Mouse (Mus musculus): ENCODE data around the gene Nol11. TPM values are rescaled to one million over a fixed set of nuclear protein-coding genes. Genes with fewer than 3 reads are reported as not detected.
"Not testable (repeated sequence)": the region's sequence is repeated elsewhere in the genome, so short reads cannot be mapped to it uniquely, and the experiment has no call there.

The Nol11 gene
- polyA plus RNA-seq, 1 experiment from 2014 or later, result 54.4 TPM

DNA sequence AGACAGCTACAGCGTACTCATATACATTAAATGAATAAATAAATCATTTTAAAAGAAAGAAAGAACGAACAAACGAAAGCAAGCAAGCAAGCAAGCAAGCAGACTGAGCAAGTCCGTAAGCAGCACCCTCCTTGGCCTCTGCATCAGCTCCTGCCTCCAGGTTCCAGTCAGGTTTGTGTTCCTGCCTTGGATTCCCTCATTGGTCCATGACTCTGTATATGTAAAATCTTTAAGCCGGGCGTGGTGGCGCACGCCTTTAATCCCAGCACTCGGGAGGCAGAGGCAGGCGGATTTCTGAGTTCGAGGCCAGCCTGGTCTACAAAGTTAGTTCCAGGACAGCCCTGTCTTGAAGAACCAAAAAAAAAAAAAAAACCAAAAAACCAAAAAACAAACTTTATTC, 45.2 kb downstream of the Nol11 start:
- not testable (repeated sequence) for DNase-seq (ENCODE audit: low spot score); H3K27ac ChIP-seq (ENCODE audit: low read depth); H3K9me3 ChIP-seq (ENCODE audit: control insufficient read depth, low read length); H3K27me3 ChIP-seq (replicated peaks; ENCODE audit: control insufficient read depth, insufficient read depth, low read length); H3K4me2 ChIP-seq (ENCODE audit: low read length); ATAC-seq (replicated peaks; ENCODE audit: low FRiP score, low TSS enrichment, low read depth); H3K36me3 ChIP-seq (ENCODE audit: control insufficient read depth, insufficient read depth, low read length); H3K4me3 ChIP-seq (ENCODE audit: low read depth, low read length); H3K4me1 ChIP-seq (replicated peaks; ENCODE audit: control insufficient read depth, insufficient read depth, low read length); H3K9ac ChIP-seq (ENCODE audit: low read length)
- WGBS, result 94% methylated on average over 11 of the region's 11 CpGs

DNA sequence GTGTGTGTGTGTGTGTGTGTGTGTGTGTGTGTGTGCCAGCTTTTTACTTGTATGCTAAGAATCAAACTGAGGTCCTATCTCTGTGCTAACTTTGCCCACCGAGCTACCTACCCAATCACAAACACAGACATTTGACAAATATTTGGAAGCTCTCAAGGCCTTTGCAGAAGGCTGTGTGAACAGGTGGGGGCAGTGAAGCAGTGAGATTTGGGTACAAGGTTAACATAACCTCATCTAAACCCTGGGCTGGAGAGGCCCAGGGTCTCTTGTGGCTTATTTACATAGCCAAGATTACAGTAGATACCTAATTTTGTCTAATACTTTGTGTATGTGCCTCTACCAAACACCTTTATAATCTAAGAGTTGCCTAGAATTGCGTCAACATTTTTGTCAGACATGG, 46.8 kb downstream of the Nol11 start:
- WGBS, result 75% methylated on average over 2 of the region's 2 CpGs
- H3K27ac ChIP-seq (ENCODE audit: low read depth), result no peak overlapping the region
- no peak for ATAC-seq (replicated peaks; ENCODE audit: low FRiP score, low TSS enrichment, low read depth)

DNA sequence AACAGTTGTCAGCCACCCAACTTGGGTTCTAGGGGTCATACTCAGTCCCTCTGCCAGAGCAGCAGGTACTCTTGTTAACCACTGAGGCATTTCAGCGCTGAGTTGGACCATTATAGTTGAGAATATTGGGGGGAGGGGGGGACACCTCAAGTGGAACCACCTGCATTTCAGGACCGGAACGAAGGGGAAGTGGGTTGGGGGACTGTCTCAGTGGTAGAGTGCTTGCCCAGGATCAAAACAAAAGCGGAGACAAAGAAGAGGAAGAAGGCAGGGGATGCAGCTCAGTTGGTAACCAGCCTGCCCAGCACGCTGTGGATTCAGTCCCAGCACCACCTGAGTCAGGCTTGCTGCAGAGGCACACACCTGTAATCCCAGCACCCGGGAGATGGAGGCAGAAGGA, 48.4 kb downstream of the Nol11 start:
- no peak overlapping the region for H3K4me3 ChIP-seq (ENCODE audit: low read depth, low read length)
- H3K4me2 ChIP-seq (ENCODE audit: low read length), result no peak overlapping the region
- H3K9me3 ChIP-seq (ENCODE audit: control insufficient read depth, low read length), result no peaks in the 10 kb centered on the region
- ATAC-seq (replicated peaks; ENCODE audit: low FRiP score, low TSS enrichment, low read depth), result no peak
- DNase-seq (ENCODE audit: low spot score), result no peak
- 37% methylated on average over 6 of the region's 6 CpGs for WGBS
- no peaks in the 10 kb centered on the region for H3K4me1 ChIP-seq (replicated peaks; ENCODE audit: control insufficient read depth, insufficient read depth, low read length)
- no peaks in the 10 kb centered on the region for H3K36me3 ChIP-seq (ENCODE audit: control insufficient read depth, insufficient read depth, low read length)
- H3K9ac ChIP-seq (ENCODE audit: low read length), result no peak overlapping the region
- no peaks in the 10 kb centered on the region for H3K27me3 ChIP-seq (replicated peaks; ENCODE audit: control insufficient read depth, insufficient read depth, low read length)
- H3K27ac ChIP-seq (ENCODE audit: low read depth), result no peak overlapping the region

More for the DNA sequence above, 46.8 kb downstream of the Nol11 start:
- H3K9me3 ChIP-seq (ENCODE audit: control insufficient read depth, low read length), result no peaks in the 10 kb centered on the region
- H3K27me3 ChIP-seq (replicated peaks; ENCODE audit: control insufficient read depth, insufficient read depth, low read length), result no peaks in the 10 kb centered on the region
- no peak overlapping the region for H3K4me3 ChIP-seq (ENCODE audit: low read depth, low read length)
- H3K36me3 ChIP-seq (ENCODE audit: control insufficient read depth, insufficient read depth, low read length), result no peaks in the 10 kb centered on the region
- H3K9ac ChIP-seq (ENCODE audit: low read length), result no peak overlapping the region
- no peak for DNase-seq (ENCODE audit: low spot score)
- H3K4me2 ChIP-seq (ENCODE audit: low read length), result no peak overlapping the region
- H3K4me1 ChIP-seq (replicated peaks; ENCODE audit: control insufficient read depth, insufficient read depth, low read length), result no peaks in the 10 kb centered on the region

DNA sequence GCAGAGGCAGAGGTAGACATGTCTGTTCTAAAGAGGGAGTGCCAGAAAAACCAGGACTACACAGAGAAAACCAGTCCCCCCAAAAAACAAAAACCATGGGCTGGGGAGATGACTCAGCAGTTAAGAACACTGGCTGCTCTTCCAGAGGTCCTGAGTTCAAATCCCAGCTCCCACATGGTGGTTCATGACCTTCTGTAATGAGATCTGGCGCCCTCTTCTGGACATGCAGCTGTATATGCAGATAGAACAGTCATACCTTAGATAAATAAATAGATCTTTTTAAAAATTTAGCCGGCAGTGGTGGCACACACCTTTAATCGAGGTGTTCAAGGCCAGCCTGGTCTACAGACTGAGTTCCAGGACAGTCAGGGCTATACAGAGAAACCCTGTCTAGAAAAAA, 50.5 kb downstream of the Nol11 start:
- Histone ChIP-seq H3K4me1 (replicated peaks; ENCODE audit: control insufficient read depth, insufficient read depth, low read length) (no peaks in the 10 kb centered on the region), H3K9me3 (ENCODE audit: control insufficient read depth, low read length) (no peaks in the 10 kb centered on the region), H3K27ac (ENCODE audit: low read depth) (no peak overlapping the region), H3K27me3 (replicated peaks; ENCODE audit: control insufficient read depth, insufficient read depth, low read length) (no peaks in the 10 kb centered on the region), H3K4me2 (ENCODE audit: low read length) (no peak overlapping the region), H3K9ac (ENCODE audit: low read length) (no peak overlapping the region), H3K36me3 (ENCODE audit: control insufficient read depth, insufficient read depth, low read length) (no peaks in the 10 kb centered on the region), H3K4me3 (ENCODE audit: low read depth, low read length) (no peak overlapping the region)
- WGBS, result 84% methylated on average over 3 of the region's 3 CpGs
- DNase-seq (ENCODE audit: low spot score), result no peak
- no peak for ATAC-seq (replicated peaks; ENCODE audit: low FRiP score, low TSS enrichment, low read depth)

DNA sequence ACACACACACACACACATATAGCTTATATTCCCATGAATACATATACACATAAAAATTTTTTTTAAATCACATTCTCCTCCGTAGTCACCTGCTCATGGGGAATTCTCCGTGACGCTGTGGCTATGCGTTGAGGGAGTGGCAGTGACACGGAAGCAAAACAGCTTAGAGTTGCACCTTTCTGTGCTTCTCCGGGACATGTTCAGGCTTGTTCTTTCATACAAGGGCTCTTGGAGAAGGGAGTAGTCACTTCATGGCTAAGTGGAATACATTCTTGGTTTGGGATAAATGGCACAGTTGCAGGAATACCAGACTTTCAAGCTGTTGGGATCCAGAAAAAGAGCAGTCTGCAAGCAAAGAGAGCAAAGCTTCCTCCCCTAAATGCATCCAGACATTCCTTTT, 51.6 kb downstream of the Nol11 start:
- DNase-seq (ENCODE audit: low spot score) (no peak), ATAC-seq (replicated peaks; ENCODE audit: low FRiP score, low TSS enrichment, low read depth) (no peak)
- H3K9ac ChIP-seq (ENCODE audit: low read length), result no peak overlapping the region
- 96% methylated on average over 6 of the region's 6 CpGs for WGBS
- no peaks in the 10 kb centered on the region for H3K4me1 ChIP-seq (replicated peaks; ENCODE audit: control insufficient read depth, insufficient read depth, low read length)
- H3K4me3 ChIP-seq (ENCODE audit: low read depth, low read length), result no peak overlapping the region
- no peak overlapping the region for H3K4me2 ChIP-seq (ENCODE audit: low read length)
- H3K27ac ChIP-seq (ENCODE audit: low read depth), result no peak overlapping the region
- no peaks in the 10 kb centered on the region for H3K27me3 ChIP-seq (replicated peaks; ENCODE audit: control insufficient read depth, insufficient read depth, low read length)
- no peaks in the 10 kb centered on the region for H3K9me3 ChIP-seq (ENCODE audit: control insufficient read depth, low read length)
- H3K36me3 ChIP-seq (ENCODE audit: control insufficient read depth, insufficient read depth, low read length), result no peaks in the 10 kb centered on the region

DNA sequence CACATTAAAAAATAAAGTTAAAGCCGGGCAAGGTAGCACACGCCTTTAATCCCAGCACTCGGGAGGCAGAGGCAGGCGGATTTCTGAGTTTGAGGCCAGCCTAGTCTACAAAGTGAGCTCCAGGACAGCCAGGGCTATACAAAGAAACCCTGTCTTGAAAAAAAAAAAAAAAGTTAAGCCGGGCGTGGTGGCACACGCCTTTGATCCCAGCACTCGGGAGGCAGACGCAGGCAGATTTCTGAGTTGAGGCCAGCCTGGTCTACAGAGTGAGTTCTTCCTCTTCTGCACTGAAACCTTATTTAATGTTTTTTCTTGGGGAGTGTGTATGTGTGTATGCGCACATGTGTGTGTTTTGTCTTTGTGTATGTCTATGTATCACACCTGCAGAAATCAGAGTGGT, 52.7 kb downstream of the Nol11 start:
- not testable (repeated sequence) for ATAC-seq (replicated peaks; ENCODE audit: low FRiP score, low TSS enrichment, low read depth); H3K4me1 ChIP-seq (replicated peaks; ENCODE audit: control insufficient read depth, insufficient read depth, low read length); H3K4me2 ChIP-seq (ENCODE audit: low read length); DNase-seq (ENCODE audit: low spot score); H3K9me3 ChIP-seq (ENCODE audit: control insufficient read depth, low read length); H3K27me3 ChIP-seq (replicated peaks; ENCODE audit: control insufficient read depth, insufficient read depth, low read length); H3K36me3 ChIP-seq (ENCODE audit: control insufficient read depth, insufficient read depth, low read length); H3K4me3 ChIP-seq (ENCODE audit: low read depth, low read length); H3K27ac ChIP-seq (ENCODE audit: low read depth); H3K9ac ChIP-seq (ENCODE audit: low read length)
- 95% methylated on average over 10 of the region's 10 CpGs for WGBS

DNA sequence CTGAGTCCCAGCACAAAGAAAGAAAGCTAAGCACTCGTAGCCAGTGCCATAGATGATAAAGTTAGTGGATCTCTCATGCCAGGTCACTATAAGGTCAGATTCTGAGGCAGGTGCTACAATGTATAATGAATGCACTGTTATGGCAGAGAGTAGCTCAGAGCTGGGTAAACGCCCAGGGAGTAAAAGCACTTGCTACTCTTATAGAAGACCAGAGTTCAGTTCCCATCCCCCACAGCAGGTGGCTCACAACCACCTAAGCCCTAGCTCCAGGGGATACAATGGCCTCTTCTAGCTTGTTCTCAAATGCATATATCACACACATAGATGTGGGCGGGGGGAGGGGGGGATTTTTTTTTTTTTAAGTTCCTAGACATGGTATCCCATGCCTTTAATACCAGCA, 53.4 kb downstream of the Nol11 start:
- DNase-seq (ENCODE audit: low spot score), result no peak
- WGBS, result 50% methylated on average over 3 of the region's 3 CpGs
- Histone ChIP-seq H3K36me3 (ENCODE audit: control insufficient read depth, insufficient read depth, low read length) (no peaks in the 10 kb centered on the region), H3K9me3 (ENCODE audit: control insufficient read depth, low read length) (no peaks in the 10 kb centered on the region), H3K4me3 (ENCODE audit: low read depth, low read length) (no peak overlapping the region), H3K4me2 (ENCODE audit: low read length) (no peak overlapping the region), H3K4me1 (replicated peaks; ENCODE audit: control insufficient read depth, insufficient read depth, low read length) (no peaks in the 10 kb centered on the region), H3K27me3 (replicated peaks; ENCODE audit: control insufficient read depth, insufficient read depth, low read length) (no peaks in the 10 kb centered on the region), H3K27ac (ENCODE audit: low read depth) (no peak overlapping the region), H3K9ac (ENCODE audit: low read length) (no peak overlapping the region)
- ATAC-seq (replicated peaks; ENCODE audit: low FRiP score, low TSS enrichment, low read depth), result no peak

DNA sequence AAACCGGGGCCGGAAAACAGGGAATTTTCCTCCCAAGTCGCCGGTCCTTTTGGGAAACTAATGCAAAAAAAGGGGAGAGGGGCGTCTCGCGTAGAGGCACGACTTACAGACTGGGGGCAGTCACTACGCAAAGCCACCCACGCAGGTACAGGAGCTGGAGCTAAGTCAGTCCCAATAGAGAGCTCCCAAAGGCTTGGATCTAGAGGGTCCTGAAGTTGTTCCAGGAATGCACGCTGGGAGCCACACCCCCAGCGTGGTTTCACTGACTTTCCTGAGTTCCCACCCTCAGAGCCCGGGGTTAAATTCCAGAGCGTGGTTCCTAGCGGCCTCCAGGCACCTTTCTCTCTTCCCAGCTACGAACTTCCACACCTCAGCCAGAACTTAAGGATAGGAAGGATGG, 56.8 kb downstream of the Nol11 start:
- Histone ChIP-seq H3K27ac (ENCODE audit: low read depth) (peak overlapping the region; percentile 8; the same call in 1 of the 2 replicates), H3K27me3 (replicated peaks; ENCODE audit: control insufficient read depth, insufficient read depth, low read length) (no peaks in the 10 kb centered on the region), H3K9ac (ENCODE audit: low read length) (peak overlapping the region; percentile 94), H3K9me3 (ENCODE audit: control insufficient read depth, low read length) (no peaks in the 10 kb centered on the region), H3K4me1 (replicated peaks; ENCODE audit: control insufficient read depth, insufficient read depth, low read length) (peaks cover 6% of the 10 kb centered on the region; the same call in 1 of the 2 replicates), H3K4me2 (ENCODE audit: low read length) (peak overlapping the region; percentile 54), H3K36me3 (ENCODE audit: control insufficient read depth, insufficient read depth, low read length) (no peaks in the 10 kb centered on the region), H3K4me3 (ENCODE audit: low read depth, low read length) (peak overlapping the region; percentile 82)
- DNase-seq (ENCODE audit: low spot score) (no peak), ATAC-seq (replicated peaks; ENCODE audit: low FRiP score, low TSS enrichment, low read depth) (peak; percentile 36)
- 1% methylated on average over 16 of the region's 16 CpGs for WGBS

DNA sequence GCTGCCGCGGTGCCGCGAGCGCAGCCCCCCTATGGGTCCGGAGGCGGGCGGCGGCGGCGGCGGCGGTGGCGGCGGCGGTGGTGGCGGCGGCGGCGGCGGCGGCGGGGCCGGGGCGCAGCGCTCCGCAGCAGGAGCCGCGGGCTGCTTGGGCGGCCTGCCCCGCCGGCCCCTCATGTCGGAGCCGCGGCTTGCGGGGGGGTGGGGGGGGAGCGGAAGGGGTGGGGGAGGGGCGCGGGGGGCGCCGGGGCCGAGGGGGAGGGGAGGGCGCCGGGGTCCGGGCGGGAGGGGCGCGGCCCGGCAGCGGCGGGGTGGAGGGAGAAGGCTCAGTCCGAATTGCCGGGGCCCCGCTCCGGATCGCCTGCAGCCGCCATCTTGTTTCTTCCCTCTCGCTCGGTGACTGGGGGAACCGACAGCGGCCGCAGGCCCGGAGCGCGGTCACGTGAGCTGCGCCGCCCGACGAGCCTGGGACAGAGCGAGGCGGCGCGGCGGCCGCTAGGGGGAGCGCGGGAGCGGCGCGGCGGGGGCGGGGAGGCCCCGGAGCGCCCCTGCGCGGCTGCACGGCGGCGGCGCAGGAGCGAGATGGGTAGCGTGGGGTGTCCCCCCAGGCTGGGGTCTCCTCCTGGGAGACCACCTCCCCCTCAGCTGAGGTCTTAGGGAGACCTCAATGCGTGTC, 57.3 kb downstream of the Nol11 start, which contains the start of gene Bptf:
Bptf (minus strand) TSS at position 379 of the 673 bp plus-strand sequence.
- WGBS, result under 1% methylated on average over 62 of the region's 94 CpGs
- H3K9ac ChIP-seq (ENCODE audit: low read length), result peak within 1 kb of the TSS; percentile 94

More for the DNA sequence above, 57.3 kb downstream of the Nol11 start, which contains the start of gene Bptf:
- H3K4me2 ChIP-seq (ENCODE audit: low read length), result peak within 1 kb of the TSS; percentile 61
- no peaks in the 10 kb centered on the region for H3K36me3 ChIP-seq (ENCODE audit: control insufficient read depth, insufficient read depth, low read length)
- peaks cover 6% of the 10 kb centered on the region; the same call in 1 of the 2 replicates for H3K4me1 ChIP-seq (replicated peaks; ENCODE audit: control insufficient read depth, insufficient read depth, low read length)
- no peaks in the 10 kb centered on the region for H3K27me3 ChIP-seq (replicated peaks; ENCODE audit: control insufficient read depth, insufficient read depth, low read length)
- ATAC-seq (replicated peaks; ENCODE audit: low FRiP score, low TSS enrichment, low read depth) (peak; percentile 98), DNase-seq (ENCODE audit: low spot score) (peak; percentile 89)
- H3K9me3 ChIP-seq (ENCODE audit: control insufficient read depth, low read length), result no peaks in the 10 kb centered on the region
- H3K4me3 ChIP-seq (ENCODE audit: low read depth, low read length), result peak within 1 kb of the TSS; percentile 82
- H3K27ac ChIP-seq (ENCODE audit: low read depth), result peak within 1 kb of the TSS; percentile 93
